Mouse (Mus musculus) myocyte (in vitro differentiated cells): ENCODE data around the gene Zbtb25. TPM values are rescaled to one million over a fixed set of nuclear protein-coding genes. Genes with fewer than 3 reads are reported as not detected.

Experiments
- H3K27me3 ChIP-seq: one replicate; pipeline ENCODE4 v1.6.1; 2011; ENCODE audit not compliant: control insufficient read depth, insufficient read depth, insufficient read length
- H3K36me3 ChIP-seq: one replicate; pipeline ENCODE4 v1.6.1; 2011; ENCODE audit not compliant: control insufficient read depth, insufficient read depth
- H3K4me2 ChIP-seq: one replicate; pipeline ENCODE4 v1.6.1; 2011; ENCODE audit warnings: low read depth, control low read depth
- H3K4me3 ChIP-seq: one replicate; pipeline ENCODE4 v1.5.1; 2011; ENCODE audit warnings: mild to moderate bottlenecking, control low read depth, moderate library complexity
- H3K79me2 ChIP-seq: one replicate; pipeline ENCODE4 v1.6.1; 2011; ENCODE audit not compliant: control insufficient read depth, insufficient read depth
- H3ac ChIP-seq: one replicate; pipeline ENCODE4 v1.6.1; 2011; ENCODE audit not compliant: control insufficient read depth, insufficient read length
- CEBPB ChIP-seq: IDR thresholded peaks from 2 replicates; pipeline ENCODE4 v1.6.1; 2011; ENCODE audit warnings: mild to moderate bottlenecking, moderate library complexity; ENCODE audit not compliant: poor library complexity, insufficient read depth, severe bottlenecking
- E2F4 ChIP-seq: IDR thresholded peaks from one replicate; pipeline ENCODE4 v1.6.1; 2011; ENCODE audit warnings: mild to moderate bottlenecking, control low read depth, moderate library complexity; ENCODE audit not compliant: insufficient read depth
- MAX ChIP-seq: IDR thresholded peaks from one replicate; pipeline ENCODE4 v1.6.1; 2011; ENCODE audit warnings: low read depth, mild to moderate bottlenecking, control low read depth
- MYOD1 ChIP-seq, 3 experiments: IDR thresholded peaks; one replicate each; pipeline ENCODE4 v1.6.1; 2011; ENCODE audit warnings: control low read depth in 2 of 3, low read depth in 2 of 3, mild to moderate bottlenecking in 2 of 3, moderate library complexity in 1 of 3; ENCODE audit not compliant: insufficient read length in 2 of 3, control insufficient read depth in 1 of 3
- MYOG ChIP-seq, 3 experiments: IDR thresholded peaks; one replicate each; pipeline ENCODE4 v1.6.1; 2011; ENCODE audit warnings: control low read depth in 2 of 3, low read depth in 2 of 3, mild to moderate bottlenecking in 2 of 3; ENCODE audit not compliant: insufficient read length in 2 of 3, control insufficient read depth in 1 of 3, insufficient read depth in 1 of 3
- POLR2A ChIP-seq: IDR thresholded peaks from one replicate; pipeline ENCODE4 v1.6.1; 2011; ENCODE audit warnings: low read depth, mild to moderate bottlenecking, control low read depth, moderate library complexity; ENCODE audit not compliant: insufficient read length
- POLR2AphosphoS2 ChIP-seq: IDR thresholded peaks from one replicate; pipeline ENCODE4 v1.6.1; 2011; ENCODE audit warnings: low read depth, control low read depth; ENCODE audit not compliant: insufficient read length
- REST ChIP-seq: IDR thresholded peaks from one replicate; pipeline ENCODE4 v1.6.1; 2011; ENCODE audit warnings: mild to moderate bottlenecking, control low read depth, moderate library complexity; ENCODE audit not compliant: insufficient read depth, insufficient read length
- SRF ChIP-seq: IDR thresholded peaks from one replicate; pipeline ENCODE4 v1.6.1; 2011; ENCODE audit warnings: low read depth; ENCODE audit not compliant: control insufficient read depth, insufficient read length
- TCF12 ChIP-seq: IDR thresholded peaks from one replicate; pipeline ENCODE4 v1.6.1; 2011; ENCODE audit warnings: mild to moderate bottlenecking, control low read depth; ENCODE audit not compliant: poor library complexity, insufficient read depth, severe bottlenecking
- TCF3 ChIP-seq: IDR thresholded peaks from one replicate; pipeline ENCODE4 v1.6.1; 2011; ENCODE audit warnings: low read depth, control low read depth; ENCODE audit not compliant: insufficient read length
- USF1 ChIP-seq: IDR thresholded peaks from one replicate; pipeline ENCODE4 v1.6.1; 2011; ENCODE audit warnings: low read depth, mild to moderate bottlenecking, control low read depth, moderate library complexity
- polyA plus RNA-seq: library from polyadenylated mRNA; unstranded; fragments of >200 nt; fragmentation: generic; extraction: Trizol; gene quantifications from one replicate; pipeline ENCODE4 v1.2.1, GENCODE M21; 2012; ENCODE audit warnings: missing spikeins

The Zbtb25 gene
- polyA plus RNA-seq, 1 experiment = 6.1 TPM

- peaks cover 17% of the 10 kb centered on the region for H3K36me3 ChIP-seq
- no peak overlapping the region for H3K4me2 ChIP-seq
- H3ac ChIP-seq = no peak overlapping the region
- no peak for TF ChIP-seq POLR2AphosphoS2
- TF ChIP-seq REST = no peak
- TF ChIP-seq TCF3 = no peak
- no peak for TF ChIP-seq MAX
- TF ChIP-seq MYOG (IDR thresholded peaks at IDR 0.05; ENCODE audit: control insufficient read depth in 1 of 3, insufficient read depth in 1 of 3, insufficient read length in 2 of 3, low read depth in 2 of 3) = no peak
- TF ChIP-seq POLR2A = no peak
- TF ChIP-seq CEBPB = no peak
- no peak for TF ChIP-seq E2F4
- TF ChIP-seq TCF12 = no peak
- no peak for TF ChIP-seq MYOD1 (IDR thresholded peaks at IDR 0.05; ENCODE audit: control insufficient read depth in 1 of 3, insufficient read length in 2 of 3, low read depth in 2 of 3)
- TF ChIP-seq USF1 = no peak
- no peak for TF ChIP-seq SRF
- H3K79me2 ChIP-seq = no peaks in the 10 kb centered on the region
- no peak overlapping the region for H3K4me3 ChIP-seq
- H3K27me3 ChIP-seq = no peaks in the 10 kb centered on the region
Observed at GRCm38 (mm10) chr12:76349680-76350220, 19.7 kb downstream of the Zbtb25 start.

GRCm38 (mm10) chr12:76345759-76346455 lies 23.5 kb downstream of the Zbtb25 start:
- no peaks in the 10 kb centered on the region for H3K27me3 ChIP-seq
- no peak overlapping the region for H3ac ChIP-seq
- H3K79me2 ChIP-seq = no peaks in the 10 kb centered on the region
- no peak overlapping the region for H3K4me3 ChIP-seq
- H3K36me3 ChIP-seq = peaks cover 8% of the 10 kb centered on the region
- TF ChIP-seq POLR2AphosphoS2 = no peak
- TF ChIP-seq TCF12 = no peak
- TF ChIP-seq CEBPB = 0 out of 2 replicates have a peak, but pooled peaks have one; percentile 26
- no peak overlapping the region for H3K4me2 ChIP-seq

- no peak overlapping the region for H3ac ChIP-seq
- no peak overlapping the region for H3K4me2 ChIP-seq
- no peak for TF ChIP-seq MYOG (IDR thresholded peaks at IDR 0.05; ENCODE audit: control insufficient read depth in 1 of 3, insufficient read depth in 1 of 3, insufficient read length in 2 of 3, low read depth in 2 of 3)
- no peaks in the 10 kb centered on the region for H3K79me2 ChIP-seq
- no peaks in the 10 kb centered on the region for H3K36me3 ChIP-seq
- no peak overlapping the region for H3K4me3 ChIP-seq
- no peaks in the 10 kb centered on the region for H3K27me3 ChIP-seq
Observed at GRCm38 (mm10) chr12:76341080-76341479, 28.3 kb downstream of the Zbtb25 start.

GRCm38 (mm10) chr12:76336111-76336965 lies 33.1 kb downstream of the Zbtb25 start:
- Histone ChIP-seq H3ac (no peak overlapping the region), H3K36me3 (no peaks in the 10 kb centered on the region), H3K27me3 (no peaks in the 10 kb centered on the region), H3K79me2 (no peaks in the 10 kb centered on the region), H3K4me3 (no peak overlapping the region), H3K4me2 (no peak overlapping the region)
- TF ChIP-seq MAX (no peak), POLR2AphosphoS2 (no peak), SRF (no peak), CEBPB (no peak), POLR2A (no peak), MYOD1 (IDR thresholded peaks at IDR 0.05; ENCODE audit: control insufficient read depth in 1 of 3, insufficient read length in 2 of 3, low read depth in 2 of 3) (no peak), REST (no peak), MYOG (IDR thresholded peaks at IDR 0.05; ENCODE audit: control insufficient read depth in 1 of 3, insufficient read depth in 1 of 3, insufficient read length in 2 of 3, low read depth in 2 of 3) (no peak), E2F4 (no peak), TCF3 (no peak), TCF12 (no peak)

GRCm38 (mm10) chr12:76335641-76336040 lies 33.8 kb downstream of the Zbtb25 start:
- Histone ChIP-seq H3K36me3 (no peaks in the 10 kb centered on the region), H3K4me3 (no peak overlapping the region), H3K4me2 (no peak overlapping the region), H3K27me3 (no peaks in the 10 kb centered on the region), H3ac (no peak overlapping the region), H3K79me2 (no peaks in the 10 kb centered on the region)
- no peak for TF ChIP-seq POLR2AphosphoS2
- no peak for TF ChIP-seq MAX
- TF ChIP-seq MYOG (IDR thresholded peaks at IDR 0.05; ENCODE audit: control insufficient read depth in 1 of 3, insufficient read depth in 1 of 3, insufficient read length in 2 of 3, low read depth in 2 of 3) = no peak
- TF ChIP-seq CEBPB = no peak
- TF ChIP-seq MYOD1 (IDR thresholded peaks at IDR 0.05; ENCODE audit: control insufficient read depth in 1 of 3, insufficient read length in 2 of 3, low read depth in 2 of 3) = no peak
- no peak for TF ChIP-seq USF1
- TF ChIP-seq SRF = no peak
- TF ChIP-seq REST = no peak
- no peak for TF ChIP-seq POLR2A
- no peak for TF ChIP-seq TCF3
- TF ChIP-seq TCF12 = no peak
- TF ChIP-seq E2F4 = no peak
